Mouse (Mus musculus): ENCODE measurements at regions not wholly inside any gene's neighbourhood (a gene's known extent, or its start where the extent isn't known, plus 50 kb on each side); places are given as distances from the start of the nearest gene placed in this dataset.

DNA sequence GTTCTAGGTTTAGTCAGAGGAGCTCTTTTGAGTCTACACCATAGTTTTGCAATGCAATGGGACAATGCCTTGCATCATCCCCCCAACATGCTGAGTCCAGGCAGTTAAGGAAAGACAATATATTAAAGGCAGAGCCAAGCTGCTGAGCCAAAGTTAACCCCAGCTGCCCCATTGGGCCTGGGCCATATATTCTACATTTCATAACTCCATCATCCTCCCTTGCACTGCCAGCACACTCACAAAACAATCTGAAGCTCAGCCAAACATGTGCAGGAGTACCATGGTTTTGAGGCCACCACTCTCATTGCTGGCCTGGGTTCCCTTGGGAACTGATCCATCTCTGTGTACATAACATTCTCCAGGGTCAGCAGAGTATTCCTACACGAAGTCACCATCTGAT is 771.4 kb upstream of the Cited2 start:
- no peak for ATAC-seq (ENCODE audit: extremely low read depth, insufficient number of reproducible peaks, low FRiP score, poor library complexity, severe bottlenecking)

DNA sequence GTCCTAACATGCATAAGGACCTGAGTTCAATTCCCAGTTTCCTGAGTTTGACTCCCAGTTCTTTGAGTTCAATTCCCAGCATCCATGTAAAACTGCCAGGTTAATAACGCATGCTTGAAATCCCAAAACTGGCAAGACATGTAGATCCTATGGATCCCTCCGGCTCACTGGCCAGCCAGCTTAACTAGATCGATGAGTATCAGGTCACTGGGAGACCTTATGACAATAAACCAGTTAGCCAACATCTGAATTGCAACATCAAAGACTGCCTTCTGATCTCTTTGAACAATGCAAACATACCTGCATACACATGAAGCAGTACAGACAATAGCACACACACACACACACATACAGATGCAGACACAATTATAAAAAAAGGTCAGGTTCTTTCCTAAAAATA is 762.0 kb upstream of the Cited2 start:
- no peak for ATAC-seq (ENCODE audit: extremely low read depth, insufficient number of reproducible peaks, low FRiP score, poor library complexity, severe bottlenecking)

DNA sequence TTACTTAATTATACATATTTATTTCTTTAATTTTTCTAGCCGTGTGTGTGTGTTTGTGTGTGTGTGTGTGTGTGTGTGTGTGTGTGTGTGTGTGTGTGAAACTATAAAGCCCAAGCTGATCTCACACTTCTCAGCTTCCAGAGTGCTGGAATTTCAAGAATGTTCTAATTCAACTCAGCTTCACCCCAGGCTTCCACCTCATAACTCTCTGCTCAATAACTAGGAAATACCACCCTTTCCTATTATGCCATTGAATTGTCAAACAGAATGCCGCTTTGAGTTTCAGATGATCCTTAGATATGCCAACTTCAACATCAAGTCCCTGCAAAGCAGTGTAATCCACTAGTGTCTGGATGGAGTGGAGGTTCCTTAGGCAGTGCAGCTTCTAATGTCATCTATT is 760.6 kb upstream of the Cited2 start:
- ATAC-seq (ENCODE audit: extremely low read depth, insufficient number of reproducible peaks, low FRiP score, poor library complexity, severe bottlenecking): no peak

- no peak for ATAC-seq (ENCODE audit: extremely low read depth, insufficient number of reproducible peaks, low FRiP score, poor library complexity, severe bottlenecking)
Observed at GRCm38 (mm10) chr10:16978770-16979169, 744.2 kb upstream of the Cited2 start.

DNA sequence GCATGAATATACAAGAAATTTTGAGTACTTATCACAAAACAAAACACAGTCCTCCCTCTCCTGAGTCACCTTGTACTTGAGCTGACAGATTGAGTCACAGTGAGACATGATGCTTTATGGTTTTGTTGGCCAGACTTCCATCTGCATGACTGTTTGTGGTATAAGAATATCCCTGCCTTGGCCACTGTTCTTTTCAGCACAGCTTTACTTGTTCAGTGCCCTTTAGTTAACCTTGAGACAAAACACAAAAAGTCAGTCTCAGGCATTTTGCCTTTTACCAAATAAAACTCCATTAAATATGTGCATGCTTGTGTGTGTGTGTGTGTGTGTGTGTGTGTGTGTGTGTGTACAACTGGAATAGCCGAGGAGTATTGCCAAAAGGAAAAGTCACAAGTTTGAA is 732.8 kb upstream of the Cited2 start:
- ATAC-seq (ENCODE audit: extremely low read depth, insufficient number of reproducible peaks, low FRiP score, poor library complexity, severe bottlenecking): no peak

DNA sequence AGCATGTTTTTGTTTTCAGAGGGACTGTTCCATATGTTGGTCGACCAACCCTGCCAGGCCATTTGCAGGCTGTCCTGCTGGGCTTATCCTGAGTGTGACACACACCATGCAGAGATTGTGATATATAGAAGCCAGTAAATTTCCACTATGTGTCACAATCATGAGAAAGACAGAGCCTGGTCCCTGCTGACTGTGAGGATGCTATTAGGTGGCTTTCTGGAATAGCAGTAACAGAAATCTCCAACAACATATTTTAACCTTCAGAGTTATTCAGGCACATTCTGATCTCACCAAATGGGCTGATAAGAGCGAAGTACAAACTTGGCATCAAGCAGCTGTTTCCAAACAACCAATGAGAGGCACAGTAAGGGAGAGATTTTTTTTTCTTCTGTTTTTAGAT is 729.2 kb upstream of the Cited2 start:
- ATAC-seq (ENCODE audit: extremely low read depth, insufficient number of reproducible peaks, low FRiP score, poor library complexity, severe bottlenecking): no peak

DNA sequence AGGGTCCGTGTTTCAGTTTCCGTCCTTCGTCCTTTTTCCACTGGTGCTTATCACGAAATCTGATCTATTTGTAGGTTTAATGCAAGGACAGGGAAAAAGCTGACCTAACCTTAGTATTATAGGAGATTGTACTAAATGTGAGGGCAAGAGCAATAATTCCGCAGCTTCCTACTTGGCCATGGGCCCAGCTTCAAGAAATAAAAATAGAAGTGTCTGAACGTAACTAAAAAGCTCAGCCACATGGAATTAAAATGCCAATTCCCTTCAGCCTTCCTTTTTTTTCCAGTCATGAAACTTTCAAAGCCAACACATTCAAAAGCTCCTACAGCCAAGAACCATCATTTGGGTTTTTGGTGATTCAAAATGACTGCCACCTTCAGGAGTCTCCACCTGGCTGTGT is 728.5 kb upstream of the Cited2 start:
- ATAC-seq (ENCODE audit: extremely low read depth, insufficient number of reproducible peaks, low FRiP score, poor library complexity, severe bottlenecking): no peak

- no peak for ATAC-seq (ENCODE audit: extremely low read depth, insufficient number of reproducible peaks, low FRiP score, poor library complexity, severe bottlenecking)
Observed at GRCm38 (mm10) chr10:16995010-16995409, 728.0 kb upstream of the Cited2 start.

DNA sequence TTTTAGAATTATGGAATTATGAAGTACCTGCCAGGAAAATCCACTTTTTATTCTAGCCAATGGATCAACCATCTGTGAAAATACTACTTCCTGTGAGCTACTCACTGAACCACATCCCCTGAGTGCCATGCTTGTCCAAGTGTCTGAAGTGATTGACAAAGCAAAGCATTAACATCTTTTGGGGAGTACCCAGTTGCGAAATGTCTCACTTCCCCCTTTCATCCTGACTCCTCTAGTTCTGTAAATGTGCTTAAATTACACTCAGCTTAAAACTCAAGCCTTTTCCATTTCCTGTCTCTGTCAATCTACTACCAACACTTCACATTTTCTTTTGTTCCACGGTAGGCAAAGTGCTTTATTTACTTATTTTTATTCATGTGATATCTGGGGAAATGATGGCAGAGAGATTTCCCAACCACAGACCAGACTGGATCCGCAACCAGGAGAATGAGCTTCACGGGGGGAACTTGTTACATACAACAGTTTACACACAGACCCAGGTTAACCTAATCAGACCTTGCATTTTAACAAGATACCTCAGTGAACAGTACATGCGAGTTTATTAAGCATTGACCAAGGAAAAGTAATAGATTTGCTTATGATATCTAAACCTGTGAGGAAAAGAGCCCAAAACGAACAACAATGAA is 726.1 kb upstream of the Cited2 start:
- peak; percentile 97 for ATAC-seq (ENCODE audit: extremely low read depth, insufficient number of reproducible peaks, low FRiP score, poor library complexity, severe bottlenecking)

GRCm38 (mm10) chr10:17001320-17001719 is 721.7 kb upstream of the Cited2 start:
- no peak for ATAC-seq (ENCODE audit: extremely low read depth, insufficient number of reproducible peaks, low FRiP score, poor library complexity, severe bottlenecking)

DNA sequence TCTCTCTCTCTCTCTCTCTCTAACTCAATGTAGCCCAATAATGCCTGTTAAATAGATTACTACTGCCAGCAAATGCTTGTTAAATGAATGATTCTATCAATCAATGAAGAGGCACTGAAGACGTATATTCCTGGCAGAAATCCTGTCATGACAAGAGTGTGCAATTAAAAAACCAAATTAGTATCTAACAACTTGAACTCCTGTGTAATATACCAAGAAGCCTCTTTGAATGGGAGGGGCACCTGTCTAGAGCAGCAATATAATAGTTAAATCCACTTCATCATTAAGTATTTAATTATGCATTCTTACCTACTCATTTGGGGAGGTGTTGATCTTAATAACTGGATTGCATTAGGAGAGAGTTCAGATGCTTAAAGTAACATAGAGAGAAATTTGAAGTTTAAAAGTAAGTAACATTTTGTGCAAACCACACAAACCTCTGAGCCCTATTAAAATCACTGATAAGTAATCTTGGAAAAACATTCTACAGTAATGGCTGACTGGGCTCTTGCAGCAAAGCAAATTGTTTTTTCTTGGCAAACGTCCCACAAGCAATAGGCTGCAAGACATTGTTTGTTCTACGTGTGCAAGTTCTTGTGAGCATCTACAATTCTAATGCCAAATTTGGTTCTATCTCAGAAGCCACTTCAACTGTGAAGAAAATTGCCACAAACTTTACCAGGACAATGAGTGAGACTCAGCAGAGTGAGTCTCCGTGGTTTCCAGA is 719.7 kb upstream of the Cited2 start:
- no peak for ATAC-seq (ENCODE audit: extremely low read depth, insufficient number of reproducible peaks, low FRiP score, poor library complexity, severe bottlenecking)

DNA sequence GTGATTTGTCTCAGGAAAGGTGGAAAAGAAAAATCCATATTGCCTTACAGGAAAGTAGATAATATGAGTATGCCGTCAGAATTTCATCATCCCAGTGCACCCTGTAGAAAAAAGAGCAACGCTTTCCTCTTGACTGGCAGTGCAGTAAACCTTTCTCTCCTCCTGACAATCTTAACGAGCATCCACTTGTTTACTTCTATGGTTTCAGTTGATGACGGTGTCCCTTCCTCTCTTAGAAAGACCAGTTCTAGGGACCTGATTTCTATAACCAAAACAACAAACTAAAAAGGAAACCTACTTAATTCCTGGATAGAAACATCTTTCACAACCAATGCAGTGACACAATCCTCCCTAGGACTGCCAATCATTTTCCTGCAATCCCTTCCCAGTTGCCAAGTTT is 714.3 kb upstream of the Cited2 start:
- ATAC-seq (ENCODE audit: extremely low read depth, insufficient number of reproducible peaks, low FRiP score, poor library complexity, severe bottlenecking): no peak

- ATAC-seq (ENCODE audit: extremely low read depth, insufficient number of reproducible peaks, low FRiP score, poor library complexity, severe bottlenecking): no peak
Observed at GRCm38 (mm10) chr10:17010047-17010446, 713.0 kb upstream of the Cited2 start.

- ATAC-seq (ENCODE audit: extremely low read depth, insufficient number of reproducible peaks, low FRiP score, poor library complexity, severe bottlenecking): no peak
Observed at GRCm38 (mm10) chr10:17011876-17012275, 711.1 kb upstream of the Cited2 start.

DNA sequence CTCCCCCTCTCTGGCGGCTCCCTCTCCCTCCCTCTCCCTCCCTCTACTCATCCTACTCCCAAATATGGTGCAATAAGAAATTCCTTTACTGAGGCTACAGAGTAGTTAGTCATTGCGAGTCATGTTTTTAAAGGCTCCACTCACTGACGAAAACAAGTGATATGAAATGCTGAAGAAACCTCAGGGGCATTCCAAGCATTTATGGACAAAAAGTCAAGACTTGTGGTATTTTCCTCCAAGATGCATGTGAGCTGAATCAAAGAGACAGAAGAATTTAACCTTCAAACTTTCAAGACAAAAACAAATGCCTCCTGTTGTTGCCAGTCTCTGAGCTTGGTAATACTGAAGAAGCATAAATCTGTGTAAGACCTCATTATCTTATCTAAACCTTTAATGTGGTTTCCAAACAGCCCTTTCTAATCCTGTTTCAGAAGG is 710.5 kb upstream of the Cited2 start:
- ATAC-seq (ENCODE audit: extremely low read depth, insufficient number of reproducible peaks, low FRiP score, poor library complexity, severe bottlenecking): no peak

DNA sequence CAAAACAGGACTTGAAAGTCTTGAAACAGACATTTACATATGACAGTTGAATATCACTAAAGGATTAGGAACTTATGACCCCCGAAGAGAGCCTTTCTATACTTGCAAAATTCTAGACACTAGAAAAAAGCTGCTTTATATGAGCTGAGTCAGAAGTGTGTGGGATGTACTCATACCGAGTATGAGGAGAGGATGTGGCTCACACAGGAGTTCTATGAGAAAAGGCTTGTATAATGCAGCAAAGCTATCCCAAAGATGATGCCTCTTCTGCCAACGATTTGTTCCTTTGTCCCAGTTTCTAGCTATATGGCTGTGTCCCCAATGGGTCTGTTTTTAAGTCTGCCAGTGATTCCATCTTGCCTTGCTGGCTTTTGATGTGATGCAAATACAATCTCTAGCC is 708.2 kb upstream of the Cited2 start:
- ATAC-seq (ENCODE audit: extremely low read depth, insufficient number of reproducible peaks, low FRiP score, poor library complexity, severe bottlenecking): no peak

DNA sequence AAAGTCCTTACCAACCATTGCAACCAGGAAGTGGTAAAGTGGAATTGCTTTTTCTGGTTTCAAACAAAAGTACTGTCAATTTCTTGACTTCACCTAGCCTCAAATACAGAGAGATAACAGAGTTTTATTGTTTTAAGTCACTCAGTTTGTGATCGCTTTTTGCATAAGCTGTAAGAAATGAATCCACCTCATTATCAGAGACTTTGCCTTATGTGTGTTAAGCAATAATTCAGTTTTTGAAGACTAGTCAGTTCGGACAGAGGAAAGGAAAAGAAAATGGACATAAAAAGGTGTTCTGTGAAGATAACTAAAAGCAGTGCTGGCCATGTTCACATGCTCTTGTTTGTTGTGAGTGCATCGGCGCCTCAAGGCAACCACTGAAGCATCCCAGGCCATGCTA is 706.2 kb upstream of the Cited2 start:
- no peak for ATAC-seq (ENCODE audit: extremely low read depth, insufficient number of reproducible peaks, low FRiP score, poor library complexity, severe bottlenecking)

DNA sequence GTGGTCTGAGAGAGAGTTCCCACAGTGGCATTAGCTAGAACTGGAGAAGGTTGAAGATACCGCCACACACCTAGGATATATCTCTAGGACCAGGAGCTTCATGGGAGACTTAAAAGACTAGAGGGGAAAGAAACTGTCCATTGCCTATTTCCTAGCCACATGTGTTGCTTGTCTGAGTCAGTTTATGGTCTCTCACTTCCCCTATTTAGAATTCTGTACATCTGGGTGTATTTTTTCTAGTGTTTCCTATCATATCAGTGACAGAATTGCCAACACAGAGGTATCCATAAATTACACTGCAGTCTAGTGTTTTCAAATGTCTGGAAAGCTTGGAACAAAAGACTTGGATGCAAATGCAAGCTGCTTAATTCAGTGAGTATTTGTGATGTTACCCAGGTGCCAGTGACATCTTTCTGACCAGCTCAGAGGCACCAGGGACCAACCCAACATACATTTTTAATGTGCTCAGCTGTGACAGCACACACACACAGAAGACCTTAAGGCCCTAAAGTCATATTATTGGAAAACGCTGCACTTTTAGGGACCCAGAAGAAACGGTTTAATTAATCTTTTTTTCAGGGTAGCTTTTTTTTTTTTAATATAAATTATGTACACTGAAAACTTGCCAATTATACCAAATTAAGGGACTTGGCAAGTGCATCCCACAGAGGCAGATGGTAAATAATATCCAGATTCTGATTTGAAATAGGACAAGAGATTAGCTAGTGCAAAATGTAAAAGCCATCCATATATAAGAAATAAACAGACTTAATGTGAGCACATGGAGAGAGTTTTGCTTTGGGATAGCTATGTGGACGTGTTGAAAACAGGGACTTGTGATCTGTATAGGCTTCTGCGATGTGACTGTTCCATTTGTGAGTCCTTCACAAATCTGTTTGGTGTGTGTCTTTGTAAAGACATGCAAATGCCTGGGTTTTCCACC is 700.5 kb upstream of the Cited2 start:
- no peak for ATAC-seq (ENCODE audit: extremely low read depth, insufficient number of reproducible peaks, low FRiP score, poor library complexity, severe bottlenecking)

DNA sequence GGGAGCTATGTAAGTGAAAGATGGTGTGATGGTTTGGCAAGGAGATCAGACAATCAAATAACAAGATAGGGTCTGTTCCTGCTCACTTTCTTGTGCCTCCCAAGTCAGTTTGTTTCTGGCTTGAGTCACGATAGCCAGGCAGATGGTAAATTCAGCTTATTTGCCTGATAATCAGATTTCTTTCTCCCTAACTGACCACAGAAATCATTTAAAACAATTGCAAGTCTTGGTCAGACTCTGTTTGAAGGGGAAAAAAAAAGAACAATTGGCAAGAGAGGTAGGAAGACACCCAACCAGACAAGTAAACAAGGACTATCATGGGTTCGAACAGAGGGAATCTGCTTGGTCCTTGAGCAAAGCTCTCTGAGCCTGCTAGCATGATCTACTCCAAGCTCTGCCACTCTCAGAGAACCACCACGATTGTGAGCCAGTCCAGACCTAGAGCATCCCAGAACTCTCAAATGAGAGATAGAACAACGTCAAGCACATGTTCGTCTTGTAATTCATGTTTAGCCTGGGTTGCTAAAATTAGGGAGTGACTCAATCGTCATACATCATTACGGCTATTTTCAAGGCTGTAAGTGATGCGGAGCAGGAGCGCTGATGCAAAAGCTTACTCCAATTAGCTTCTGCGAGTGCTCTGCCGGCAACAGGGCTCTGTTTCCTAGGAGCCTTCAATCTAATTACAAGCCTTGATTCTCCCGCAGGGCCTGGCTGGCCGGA is 699.3 kb upstream of the Cited2 start:
- no peak for ATAC-seq (ENCODE audit: extremely low read depth, insufficient number of reproducible peaks, low FRiP score, poor library complexity, severe bottlenecking)

All from neutrophil, adult 5-6 weeks (primary cell).